Mouse (Mus musculus): ENCODE results near the gene Galnt14. TPM values are rescaled to one million over a fixed set of nuclear protein-coding genes. Genes with fewer than 3 reads are reported as not detected.

Galnt14 gene
- total RNA-seq, 2 experiments from 2014 or later, result not detected

DNA sequence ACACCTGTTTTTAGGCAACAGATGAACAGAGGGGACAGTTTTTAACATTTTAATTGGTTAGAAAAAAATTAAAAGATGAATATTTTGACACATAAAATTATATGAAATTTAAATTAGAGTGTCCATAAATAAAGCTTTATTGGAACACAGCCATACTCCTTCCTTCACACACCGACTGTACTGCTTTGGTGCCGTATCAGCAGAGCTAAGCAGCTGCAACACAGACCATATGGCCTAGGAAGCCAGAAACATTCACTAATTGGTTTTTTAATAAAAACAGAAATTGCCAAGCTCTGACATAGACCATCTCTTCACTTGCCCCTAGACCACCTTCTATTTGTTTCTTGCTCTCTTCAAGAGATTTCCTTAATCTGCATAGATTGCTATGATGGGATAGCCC is 40.2 kb downstream of the Galnt14 start:
- intact Hi-C loops (cut with DNase I), result no loop called here
- DNase-seq, result no peak

DNA sequence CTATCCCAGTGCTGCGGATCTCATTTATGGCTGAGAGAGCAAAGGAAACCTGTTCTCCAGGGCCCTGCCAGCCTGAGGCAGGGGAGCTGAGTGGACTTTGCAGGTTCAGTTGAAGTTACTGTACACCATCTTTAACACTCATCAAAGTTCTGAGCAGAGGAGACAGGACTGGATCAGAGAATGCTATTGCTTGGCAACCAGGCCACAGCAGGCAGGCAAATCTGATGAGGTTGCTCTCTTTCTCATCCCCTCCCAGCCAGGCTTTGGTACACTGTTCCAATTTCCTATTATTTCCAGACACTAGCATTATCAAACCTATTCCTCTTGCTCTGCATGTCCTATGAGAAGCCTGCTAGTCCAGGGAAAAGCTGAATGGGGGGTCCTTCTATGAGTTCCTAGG is 41.3 kb downstream of the Galnt14 start:
- no peak for DNase-seq
- intact Hi-C loops (cut with DNase I), result no loop called here

DNA sequence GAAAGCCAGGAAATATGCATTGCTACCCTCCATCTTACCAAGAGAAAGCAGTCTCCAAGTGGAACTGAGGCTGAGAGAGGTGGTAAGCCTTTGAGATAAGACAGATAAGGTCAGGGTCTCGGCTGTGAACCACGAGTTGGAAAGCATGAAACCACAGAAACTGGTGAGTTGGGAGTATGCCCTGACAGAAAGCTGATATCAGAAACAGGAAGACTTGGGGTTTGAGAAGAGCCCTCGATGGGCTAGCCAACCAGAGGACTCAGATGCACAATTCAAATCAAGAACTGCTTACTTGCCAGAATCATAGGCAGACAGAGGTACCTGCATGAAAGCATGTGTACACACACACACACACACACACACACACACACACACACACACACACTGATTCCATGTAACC is 47.0 kb downstream of the Galnt14 start:
- DNase-seq, result no peak
- intact Hi-C loops (cut with DNase I), result no loop called here

DNA sequence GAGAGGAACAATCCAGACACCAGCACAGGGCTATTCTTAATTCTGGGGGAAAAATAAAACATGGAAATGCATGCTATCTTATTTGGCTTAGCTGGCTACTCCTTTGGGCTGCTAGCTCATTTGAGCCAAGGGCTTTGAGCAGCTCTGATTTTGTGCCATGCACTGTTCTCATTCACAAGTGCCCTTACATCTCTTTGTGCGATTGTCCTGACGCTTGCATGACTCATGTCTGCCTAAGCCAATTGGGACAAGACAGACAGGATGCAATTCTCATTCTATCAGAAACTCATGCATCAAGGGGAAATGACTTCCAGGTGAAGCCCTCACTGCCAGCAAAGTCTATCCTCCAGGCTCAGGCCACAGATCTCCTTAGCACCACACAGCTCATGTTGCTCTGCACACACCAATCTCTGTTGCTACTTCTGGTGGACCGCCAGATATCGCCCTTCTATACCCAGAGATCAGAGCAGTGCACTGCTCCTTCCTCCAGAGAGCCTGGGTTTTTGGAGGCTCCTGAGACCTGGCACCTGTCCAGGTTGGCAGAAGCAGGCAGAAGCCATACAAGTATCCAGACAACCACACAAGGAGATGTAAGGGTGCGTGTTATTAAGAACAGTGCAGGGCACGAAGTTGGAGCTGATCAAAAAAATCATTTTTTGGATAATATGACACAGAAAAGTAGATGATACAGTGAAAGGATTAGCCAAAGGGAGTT is 51.4 kb downstream of the Galnt14 start:
- no peak for DNase-seq
- intact Hi-C loops (cut with DNase I), result no loop called here

DNA sequence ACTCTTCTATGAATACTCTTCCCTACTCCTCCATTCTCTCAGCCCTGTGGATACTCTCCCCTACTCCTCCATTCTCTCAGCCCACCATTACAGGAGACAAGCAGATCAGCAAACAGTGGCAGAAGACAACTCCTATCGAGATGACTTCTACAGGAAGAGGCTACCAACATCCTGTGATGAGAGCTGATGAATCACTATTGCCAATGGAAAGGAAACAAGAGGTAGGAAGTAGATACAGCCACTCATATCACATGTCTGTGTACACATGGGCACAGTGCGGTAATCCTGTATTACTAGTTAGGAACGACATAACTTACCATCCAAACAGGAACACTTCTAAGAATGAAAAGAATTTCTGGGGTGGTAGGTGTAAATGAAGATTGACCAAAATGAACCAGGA is 53.9 kb downstream of the Galnt14 start:
- intact Hi-C loops (cut with DNase I), result no loop called here
- no peak for DNase-seq

DNA sequence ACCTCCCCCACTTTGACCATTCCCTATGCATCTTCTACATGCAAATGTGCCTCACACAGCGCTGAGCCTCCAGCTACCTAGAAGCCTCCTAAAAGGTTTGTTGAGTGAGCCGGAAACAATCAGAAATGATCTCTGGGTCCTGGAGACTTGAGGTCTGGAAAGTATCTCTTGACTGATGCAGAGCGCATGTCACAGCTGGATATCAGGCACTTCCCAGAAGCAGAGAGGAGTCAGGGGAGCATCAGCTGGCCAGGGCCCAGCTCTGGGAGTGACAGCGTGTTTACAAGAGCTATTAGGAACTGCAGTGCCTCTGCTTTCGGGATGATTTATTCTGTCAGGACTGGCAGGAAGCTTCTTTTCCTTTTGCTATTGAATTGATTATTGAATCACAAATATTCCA is 56.0 kb downstream of the Galnt14 start:
- intact Hi-C loops (cut with DNase I), result no loop called here
- DNase-seq, result no peak

DNA sequence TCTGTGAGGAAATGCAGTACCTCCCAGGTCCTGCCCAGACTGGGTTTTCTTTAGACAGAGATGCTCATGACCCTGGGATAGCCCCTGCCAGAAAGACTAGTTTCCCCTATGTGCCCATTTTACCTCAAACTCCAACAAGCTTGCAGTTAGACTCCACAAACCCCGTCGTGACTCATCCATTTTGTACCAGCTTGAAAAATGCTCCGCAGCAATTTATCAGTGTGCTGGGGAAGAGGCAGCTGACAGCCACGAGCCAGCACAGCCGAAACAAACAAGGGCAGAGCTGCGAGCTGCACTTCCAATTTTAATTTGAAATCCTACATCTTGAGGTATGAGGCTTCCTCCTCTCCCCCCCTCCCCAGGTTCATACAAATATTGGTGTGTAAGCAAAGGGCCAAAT is 60.9 kb downstream of the Galnt14 start:
- intact Hi-C loops (cut with DNase I), result no loop called here
- no peak for DNase-seq

DNA sequence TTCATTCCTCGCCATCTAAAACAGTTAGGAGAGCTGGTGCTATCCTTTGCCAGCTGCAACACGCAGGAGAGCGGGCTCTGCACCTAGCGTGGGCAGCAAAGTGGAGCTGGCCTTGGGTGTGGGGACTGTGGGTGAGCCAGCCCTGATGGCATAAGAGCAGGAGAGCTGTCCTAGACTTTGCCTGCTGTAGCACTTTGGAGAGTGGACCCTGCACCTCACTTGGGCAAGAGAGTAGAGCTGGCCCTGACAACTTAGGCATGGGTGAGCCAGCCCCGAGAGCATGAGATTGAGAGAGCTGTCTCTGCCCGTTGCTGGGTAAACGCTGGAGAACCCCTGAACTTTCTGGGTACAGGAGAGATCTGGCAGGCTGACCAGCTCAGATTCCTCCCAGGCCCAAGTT is 68.6 kb downstream of the Galnt14 start:
- intact Hi-C loops (cut with DNase I), result no loop called here
- no peak for DNase-seq

DNA sequence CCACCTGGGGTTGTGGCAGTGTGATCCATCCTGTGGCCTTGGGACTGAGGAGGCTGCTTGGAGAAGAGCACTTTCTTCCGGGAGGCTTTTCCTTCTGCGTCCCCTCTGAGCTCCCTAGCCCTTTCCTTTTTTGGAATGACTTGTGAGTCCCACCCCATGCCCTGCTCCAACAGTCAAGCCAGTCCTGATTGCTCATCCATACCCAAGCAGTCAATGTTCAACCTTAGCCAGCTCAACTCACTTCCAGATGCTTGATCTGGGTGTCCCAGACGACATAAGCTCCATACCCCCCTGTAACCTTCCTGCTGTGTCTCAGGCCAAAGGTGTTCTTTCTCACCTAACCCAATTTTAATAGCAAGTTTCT is 70.2 kb downstream of the Galnt14 start:
- intact Hi-C loops (cut with DNase I), result no loop called here

DNA sequence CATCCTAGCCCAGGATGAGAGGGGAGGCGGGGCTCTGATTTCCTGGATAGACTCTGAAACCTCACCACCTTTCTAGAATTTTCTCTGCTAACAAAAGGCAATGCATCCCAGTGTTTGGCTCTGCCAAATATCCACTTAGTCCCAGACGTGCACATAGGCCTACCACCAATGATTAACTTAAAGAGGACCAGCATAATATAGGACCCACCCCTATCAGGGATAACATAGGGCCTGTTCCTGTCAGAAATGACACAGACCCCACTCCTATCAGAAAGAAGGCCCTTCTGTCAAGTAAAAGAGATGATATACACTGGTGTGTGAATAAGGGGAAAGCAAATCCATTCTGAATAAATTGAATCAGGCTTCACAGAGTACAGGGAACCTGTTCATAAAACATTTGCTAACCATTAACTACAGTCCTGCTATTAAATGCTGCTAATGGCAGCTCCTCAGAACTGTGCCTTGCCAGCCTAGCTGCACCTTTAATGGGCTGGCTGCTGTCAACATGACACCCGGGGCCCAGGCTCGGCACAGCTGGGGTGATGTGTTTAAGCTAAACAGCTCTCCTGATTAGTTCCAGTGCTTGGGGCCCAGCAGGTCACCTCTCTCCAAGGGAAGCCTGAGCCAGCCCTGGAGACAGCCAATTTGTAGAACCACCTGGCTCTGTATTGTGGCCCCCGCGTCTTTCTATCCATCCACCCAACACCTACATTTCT is 70.7 kb downstream of the Galnt14 start:
- DNase-seq, result no peak
- intact Hi-C loops (cut with DNase I), result no loop called here

More for the DNA sequence above, 70.2 kb downstream of the Galnt14 start:
- no peak for DNase-seq

DNA sequence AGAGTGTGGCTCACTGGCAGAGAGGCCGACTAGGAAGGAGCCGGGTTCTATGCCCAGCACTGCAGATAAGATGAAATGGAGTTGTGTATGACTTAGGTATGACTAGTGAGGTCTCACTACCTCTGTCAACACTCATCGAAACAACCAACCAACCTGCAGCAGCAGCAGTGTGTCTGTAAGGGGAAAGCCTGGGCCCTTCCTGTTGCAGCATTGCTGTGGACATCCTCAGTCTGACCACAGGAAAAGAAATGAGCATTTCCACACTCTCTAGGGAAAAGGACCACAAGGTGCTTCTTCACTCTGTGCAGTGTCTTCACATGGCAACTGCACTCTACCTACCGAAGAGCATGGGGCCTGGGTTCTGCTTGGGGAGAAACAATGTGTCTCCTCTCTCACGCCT is 73.3 kb downstream of the Galnt14 start:
- intact Hi-C loops (cut with DNase I), result no loop called here
- no peak for DNase-seq

DNA sequence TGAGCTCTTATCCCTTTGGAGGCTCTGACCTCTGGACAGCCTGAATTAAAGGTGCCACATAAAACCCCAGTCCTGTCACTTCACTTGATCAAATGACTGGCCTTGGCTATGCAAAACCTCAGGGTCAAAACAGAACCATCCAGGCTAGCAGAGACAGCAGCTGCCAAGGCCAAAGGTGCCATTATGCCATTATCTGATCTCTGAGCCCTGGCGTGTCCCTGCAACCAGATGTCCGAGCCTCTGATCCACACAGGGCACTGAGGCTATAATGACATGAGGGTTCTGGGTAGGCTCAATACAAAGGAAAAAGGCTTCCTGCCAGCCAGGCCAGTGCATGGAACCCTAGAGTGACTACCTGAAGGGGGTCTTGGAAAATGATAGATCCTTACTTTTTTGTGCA is 75.4 kb downstream of the Galnt14 start:
- intact Hi-C loops (cut with DNase I), result no loop called here
- no peak for DNase-seq

DNA sequence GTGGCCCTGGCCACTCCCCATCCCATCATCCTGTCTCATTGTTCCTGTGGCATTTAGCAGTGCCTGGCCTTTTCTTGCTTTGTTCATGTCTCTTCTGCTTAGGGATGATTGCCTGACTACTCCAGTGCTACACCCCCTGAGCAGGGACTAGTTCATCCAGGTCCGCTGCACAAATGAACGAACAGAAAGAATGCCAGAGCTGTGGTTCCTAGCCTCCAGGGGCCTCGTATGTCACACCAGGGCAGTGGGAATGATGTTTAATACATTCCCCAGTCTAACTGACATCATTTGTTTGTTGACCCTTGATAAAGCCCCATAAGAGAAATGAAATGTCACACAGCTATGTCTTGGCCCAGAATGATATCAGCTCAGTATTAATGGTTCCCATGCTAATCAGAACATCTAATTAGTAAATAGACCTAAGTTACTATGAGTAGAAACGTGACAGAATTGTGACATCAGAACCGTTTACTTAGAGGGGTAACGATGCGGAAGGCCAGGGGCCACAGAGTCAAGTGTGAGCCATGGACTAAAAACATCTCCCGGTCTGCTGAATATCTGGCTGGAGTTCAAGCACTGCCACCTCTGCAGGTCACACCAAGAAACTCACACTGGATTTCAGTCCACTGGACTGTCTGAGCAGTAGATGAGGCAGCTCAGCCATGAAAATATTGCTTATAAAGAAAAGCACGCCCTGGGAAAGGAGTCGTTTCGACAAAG is 76.1 kb downstream of the Galnt14 start:
- intact Hi-C loops (cut with DNase I), result no loop called here

DNA sequence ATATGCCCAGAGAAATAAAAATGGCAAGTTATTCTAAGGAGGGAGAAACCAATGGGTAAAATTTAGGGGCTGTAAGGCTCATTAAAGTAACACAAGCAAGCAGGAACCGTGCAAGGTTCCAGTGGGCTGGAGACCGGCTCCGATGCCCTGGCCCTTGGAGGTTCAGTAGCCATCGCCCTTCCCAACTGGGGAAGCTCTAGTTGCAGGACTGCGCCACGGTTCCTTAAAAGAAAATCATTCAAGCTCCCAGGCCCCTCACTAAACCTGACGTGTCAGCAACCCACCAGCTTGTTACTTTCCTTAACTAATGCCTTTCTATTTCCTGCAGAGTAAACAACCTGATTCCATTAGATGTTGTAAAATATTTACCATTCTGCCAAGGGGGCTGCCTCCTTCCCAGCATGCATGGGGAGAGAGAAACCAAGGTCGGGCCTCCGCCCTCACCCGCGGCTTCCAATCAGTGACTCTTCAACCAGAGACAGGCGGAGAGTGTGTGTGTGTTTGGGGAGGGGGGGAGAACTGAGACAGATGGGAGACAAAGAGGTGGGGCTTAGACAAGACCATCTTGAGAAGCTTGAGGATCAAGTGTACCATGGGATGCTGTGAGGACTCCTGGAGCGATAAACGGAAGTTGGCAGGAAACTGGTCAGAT is 81.9 kb downstream of the Galnt14 start:
- DNase-seq, result no peak
- intact Hi-C loops (cut with DNase I), result no loop called here

More for the DNA sequence above, 76.1 kb downstream of the Galnt14 start:
- no peak for DNase-seq

DNA sequence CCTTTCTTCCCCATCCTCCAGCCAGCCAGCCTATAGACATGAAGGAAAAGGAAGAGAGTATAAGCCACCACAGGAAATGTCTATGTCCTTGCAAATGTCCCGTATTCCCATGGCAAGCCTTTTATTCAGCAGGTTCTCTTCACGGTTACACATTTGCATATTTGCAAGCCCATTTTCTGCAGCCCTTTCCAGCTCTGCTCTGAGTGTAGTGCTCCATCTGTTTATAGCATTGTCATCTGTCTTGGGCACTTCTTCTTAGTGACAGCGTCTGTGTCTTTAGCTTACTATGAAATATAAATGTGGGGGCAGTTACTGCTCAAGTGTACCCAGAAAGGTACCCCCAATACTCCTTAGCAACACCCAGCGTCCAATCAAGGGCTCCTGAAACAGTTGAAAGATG is 83.3 kb downstream of the Galnt14 start:
- no peak for DNase-seq
- intact Hi-C loops (cut with DNase I), result no loop called here

DNA sequence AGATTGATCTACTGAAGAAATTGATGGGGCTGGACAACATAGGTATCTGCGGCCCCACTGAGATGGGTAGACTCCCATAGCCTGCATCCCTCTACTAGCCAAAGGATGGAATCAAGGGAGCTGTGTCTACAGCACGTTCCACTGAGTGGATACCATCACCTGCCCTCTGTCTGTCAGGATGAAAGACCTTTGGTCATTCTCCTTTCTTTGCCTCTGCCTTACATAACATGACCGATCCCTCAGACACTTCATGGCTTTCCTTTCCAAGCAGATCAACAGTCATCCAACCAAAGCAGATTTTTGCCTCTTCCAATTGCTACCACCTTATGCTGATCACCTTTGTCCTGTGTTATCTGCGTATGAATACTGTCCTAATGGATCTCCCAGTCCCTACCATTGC is 90.2 kb downstream of the Galnt14 start:
- intact Hi-C loops (cut with DNase I), result no loop called here
- no peak for DNase-seq

DNA sequence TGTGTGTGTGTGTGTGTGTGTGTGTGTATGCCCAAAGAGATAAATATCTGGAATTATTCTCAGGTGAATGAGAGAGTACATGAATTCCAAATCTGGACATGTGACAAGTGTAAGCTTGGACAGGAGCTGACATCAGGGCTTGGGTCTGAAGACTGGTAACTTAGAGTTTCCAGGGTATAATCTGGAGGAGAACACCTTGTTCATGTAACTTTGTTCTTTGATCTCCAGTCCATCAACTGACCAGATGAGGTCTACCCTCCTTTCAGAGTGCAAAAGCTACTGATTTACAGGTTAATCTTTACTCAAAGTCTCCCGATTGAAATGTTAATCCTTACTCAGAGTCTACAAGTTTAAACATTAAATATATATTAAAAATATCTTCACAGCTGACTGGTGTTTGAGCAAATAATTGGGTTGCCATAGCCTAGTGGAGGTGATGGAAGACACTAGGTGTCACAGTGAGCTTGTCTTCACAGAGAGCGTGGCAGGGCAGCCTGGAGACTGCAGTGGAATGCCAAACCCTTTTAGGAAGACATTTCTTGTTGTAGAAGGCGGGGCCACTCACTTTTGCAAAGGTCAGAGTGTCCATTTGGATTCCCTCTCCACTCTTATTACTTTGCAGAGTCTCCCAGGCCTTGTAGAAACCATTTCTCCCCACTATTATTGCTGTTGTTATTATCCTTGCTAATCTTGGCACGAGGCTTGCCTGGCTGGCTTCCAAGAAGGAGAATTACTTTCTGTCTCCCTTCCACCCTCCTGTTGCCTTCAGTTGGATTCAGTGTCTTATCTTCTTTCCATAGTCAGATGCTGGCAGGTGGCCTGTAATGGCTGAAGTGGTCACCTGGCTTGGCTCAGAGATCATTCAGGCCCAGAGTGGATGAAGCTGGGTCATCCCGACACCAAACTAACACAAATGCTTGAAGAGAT is 107.4 kb downstream of the Galnt14 start:
- DNase-seq, result no peak
- intact Hi-C loops (cut with DNase I), result no loop called here

DNA sequence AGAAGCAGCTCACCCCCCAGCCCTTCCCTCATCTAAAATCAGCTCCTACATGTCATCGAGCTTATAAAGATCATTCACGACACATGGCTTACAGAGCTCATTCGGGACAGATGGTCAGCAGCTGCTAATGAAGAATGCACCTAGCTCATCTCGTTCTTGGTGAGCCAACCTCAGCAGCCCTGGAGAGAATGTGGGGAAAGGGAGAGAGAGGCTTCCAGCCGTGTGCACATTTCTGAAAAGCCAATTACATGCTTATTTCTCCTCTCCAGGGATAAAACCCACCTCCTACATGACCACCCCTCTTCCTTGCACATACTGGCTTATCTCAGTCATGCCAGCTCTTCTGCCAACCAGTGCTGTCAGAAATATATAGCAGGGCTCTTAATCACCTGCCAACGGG is 110.3 kb downstream of the Galnt14 start:
- intact Hi-C loops (cut with DNase I), result no loop called here
- DNase-seq, result no peak

DNA sequence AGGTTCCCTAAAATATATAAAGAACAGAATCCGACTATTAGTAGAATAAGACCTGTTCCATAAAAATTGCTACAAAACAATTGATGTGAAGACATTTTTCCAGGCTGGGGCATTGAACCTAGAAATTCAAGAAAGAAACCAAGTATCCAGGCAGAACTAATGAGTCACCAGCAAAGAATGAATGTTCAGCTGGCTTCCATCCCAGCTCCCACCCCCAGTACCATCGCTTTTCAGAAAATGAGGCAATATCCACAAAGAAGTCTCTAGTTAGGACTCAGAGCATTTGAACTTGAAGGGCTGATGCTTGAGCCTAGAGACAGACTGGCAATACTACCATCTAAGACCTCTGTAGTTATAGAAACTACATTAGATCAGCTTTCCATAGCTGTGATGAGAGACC is 118.2 kb downstream of the Galnt14 start:
- intact Hi-C loops (cut with DNase I), result no loop called here

DNA sequence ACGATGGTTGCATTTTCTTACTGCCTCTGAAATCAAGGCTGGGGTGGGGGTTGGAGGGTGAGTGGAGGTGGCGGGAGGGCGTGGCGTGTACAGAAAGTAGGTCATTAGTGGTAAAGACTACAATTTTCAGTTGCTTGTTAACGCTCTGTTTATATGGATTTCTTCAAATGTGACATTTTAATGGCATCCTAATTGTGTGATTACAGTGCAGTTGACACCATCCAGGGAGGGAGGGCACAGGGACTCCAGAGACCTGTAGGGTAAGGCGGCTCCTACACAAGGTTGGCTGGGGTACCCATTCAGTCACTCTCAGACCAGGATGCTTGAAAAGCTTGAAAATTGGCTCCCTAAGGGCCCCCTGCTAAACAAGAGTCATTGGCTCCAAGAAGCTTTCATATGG is 122.7 kb downstream of the Galnt14 start:
- intact Hi-C loops (cut with DNase I), result no loop called here
- no peak for DNase-seq

More for the DNA sequence above, 118.2 kb downstream of the Galnt14 start:
- DNase-seq, result no peak
